Mouse (Mus musculus) leukemia stem cell, adult 10-12 weeks (primary cell): ENCODE measurements around the gene Zfp870. TPM values are rescaled to one million over a fixed set of nuclear protein-coding genes. Genes with fewer than 3 reads are reported as not detected.

ENCODE experiments used
- polyA plus RNA-seq: library from polyadenylated mRNA; stranded (reverse); fragments of >175 nt; gene quantifications from 2 replicates; pipeline ENCODE4 v1.2.3, GENCODE M21; 2012; ENCODE audit warnings: low replicate concordance

Zfp870 gene
- polyA plus RNA-seq = 0.22 TPM in 1 of 2 replicates, not detected in the other

GRCm38 (mm10) chr17:32891239-32892180 lies at the start of gene Zfp870:
Gene Zfp870, minus strand, starts transcription at chr17:32891642.

GRCm38 (mm10) chr17:32917131-32917530 lies 25.7 kb upstream of the Zfp870 start, which contains the start of gene Cyp4f14:
Gene Cyp4f14, minus strand, starts transcription at chr17:32917342.

GRCm38 (mm10) chr17:32829540-32830417 lies 61.7 kb downstream of the Zfp870 start, which contains the start of gene Zfp799:
Gene Zfp799, minus strand, starts transcription at chr17:32830261.

Other genes with a start within 250 kb of the Zfp870 start
- not detected in 2 replicates for gene Cyp4f40, start 232.7 kb downstream of the Zfp870 start, polyA plus RNA-seq
- gene Cyp4f15, start 206.0 kb downstream of the Zfp870 start, polyA plus RNA-seq = not detected in 2 replicates
- 0.29 and 1.4 TPM in 2 replicates for gene Zfp871, start 103.4 kb downstream of the Zfp870 start, polyA plus RNA-seq
- not detected in 2 replicates for gene Zfp811, start 81.7 kb downstream of the Zfp870 start, polyA plus RNA-seq
- gene Zfp799, start 61.4 kb downstream of the Zfp870 start, polyA plus RNA-seq = 0.02 and 1.1 TPM in 2 replicates
- not detected in 2 replicates for gene Cyp4f14, start 25.7 kb upstream of the Zfp870 start, polyA plus RNA-seq
- gene Cyp4f13, start 55.8 kb upstream of the Zfp870 start, polyA plus RNA-seq = 14.7 and 37.1 TPM in 2 replicates
- gene Zfp472, start 74.2 kb upstream of the Zfp870 start, polyA plus RNA-seq = 0.21 and 0.26 TPM in 2 replicates
- gene Zfp952, start 101.5 kb upstream of the Zfp870 start, polyA plus RNA-seq = 0.42 TPM in 1 of 2 replicates, not detected in the other
- 0.44 TPM in 1 of 2 replicates, not detected in the other for gene Zfp763, start 141.8 kb upstream of the Zfp870 start, polyA plus RNA-seq
- not detected in 2 replicates for gene 4921501E09Rik, start 176.4 kb upstream of the Zfp870 start, polyA plus RNA-seq
- 0.07 and 0.34 TPM in 2 replicates for gene Zfp563, start 197.7 kb upstream of the Zfp870 start, polyA plus RNA-seq
- gene Morc2b, start 248.0 kb upstream of the Zfp870 start, polyA plus RNA-seq = not detected in 2 replicates